Mouse (Mus musculus) neutrophil, adult 59 days (primary cell): ENCODE results near the gene Cdk5r2. TPM values are rescaled to one million over a fixed set of nuclear protein-coding genes. Genes with fewer than 3 reads are reported as not detected.

Experiments
- total RNA-seq, 2 experiments: library from RNA; stranded (reverse); gene quantifications; 1 replicate in 1 of 2; 2 replicates in 1 of 2; pipeline ENCODE4 v1.2.4; 2023

Cdk5r2 gene
- not detected for total RNA-seq

DNA sequence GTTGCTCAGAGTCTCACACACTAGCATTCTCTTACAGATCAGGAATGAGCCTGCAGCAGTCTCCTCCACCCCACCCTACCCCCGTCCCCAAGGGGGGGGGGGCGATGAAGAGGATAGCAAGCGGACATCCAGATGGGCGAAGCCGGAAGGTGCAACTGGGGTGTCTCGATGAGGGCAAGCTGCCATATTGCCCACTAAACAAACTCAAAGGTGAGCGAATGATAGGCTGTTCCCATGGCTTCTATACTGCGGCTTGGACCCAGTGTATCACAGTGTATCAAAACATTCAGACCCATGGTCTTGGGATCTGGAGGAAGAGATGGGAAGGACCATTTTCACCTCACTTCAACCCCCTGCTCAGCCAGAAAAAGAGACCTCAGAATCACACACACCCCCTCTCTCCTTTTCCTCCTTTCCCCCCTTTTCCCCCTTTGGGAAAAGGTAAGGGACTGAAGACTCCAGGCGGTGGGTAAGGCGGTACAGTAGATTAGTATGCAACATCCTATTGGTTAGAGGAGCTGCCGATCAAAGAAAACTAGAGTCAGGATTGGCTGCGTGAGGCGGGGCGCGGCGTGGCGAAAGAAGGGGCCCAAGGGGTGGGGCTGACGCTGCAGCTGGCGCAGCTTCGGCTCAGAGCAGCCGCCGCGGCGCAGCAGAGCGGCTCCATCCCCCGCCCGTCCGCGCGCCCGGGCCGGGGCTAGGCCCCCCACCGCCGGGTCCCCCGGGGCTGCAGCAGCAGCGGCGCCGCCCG, at the start of gene Cdk5r2:
Gene Cdk5r2 (plus strand): TSS at position 629 of the 751 bp plus-strand sequence.

DNA sequence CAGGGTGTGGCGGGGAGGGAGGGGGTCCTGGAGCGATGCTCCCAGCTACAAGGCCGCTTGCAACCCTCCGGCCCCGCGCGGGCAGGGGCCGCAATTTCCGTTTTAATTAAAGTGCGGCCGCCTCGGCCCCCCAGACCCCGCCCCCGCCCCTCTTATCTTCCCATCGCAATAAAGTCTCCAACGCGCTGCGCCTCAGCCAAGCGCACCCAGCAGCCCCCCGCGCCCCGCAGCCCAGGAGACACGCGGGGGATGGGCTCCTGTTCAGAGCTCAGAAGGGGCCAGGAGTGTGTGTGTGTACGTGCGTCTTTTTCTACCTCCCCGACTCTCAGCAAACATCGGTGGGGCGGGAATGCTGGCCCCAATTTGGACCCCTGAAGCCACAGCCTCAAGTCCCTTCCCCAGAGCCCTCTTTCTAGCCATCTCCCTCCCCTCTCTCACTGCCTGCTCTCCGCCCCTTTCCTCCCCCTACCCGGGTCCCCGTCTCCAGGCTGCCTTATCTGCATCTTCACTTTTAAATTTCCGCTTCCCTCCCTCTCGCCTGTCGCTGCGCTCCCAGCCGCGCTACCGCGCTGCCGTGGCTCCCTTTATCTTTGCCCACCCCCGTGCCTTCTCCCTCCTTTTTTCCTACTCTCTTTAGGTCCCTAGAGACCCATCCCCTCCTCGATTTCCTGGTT, 30.8 kb downstream of the Cdk5r2 start, which contains the start of gene Fev:
Gene Fev (minus strand): TSS at position 51 of the 674 bp plus-strand sequence.

DNA sequence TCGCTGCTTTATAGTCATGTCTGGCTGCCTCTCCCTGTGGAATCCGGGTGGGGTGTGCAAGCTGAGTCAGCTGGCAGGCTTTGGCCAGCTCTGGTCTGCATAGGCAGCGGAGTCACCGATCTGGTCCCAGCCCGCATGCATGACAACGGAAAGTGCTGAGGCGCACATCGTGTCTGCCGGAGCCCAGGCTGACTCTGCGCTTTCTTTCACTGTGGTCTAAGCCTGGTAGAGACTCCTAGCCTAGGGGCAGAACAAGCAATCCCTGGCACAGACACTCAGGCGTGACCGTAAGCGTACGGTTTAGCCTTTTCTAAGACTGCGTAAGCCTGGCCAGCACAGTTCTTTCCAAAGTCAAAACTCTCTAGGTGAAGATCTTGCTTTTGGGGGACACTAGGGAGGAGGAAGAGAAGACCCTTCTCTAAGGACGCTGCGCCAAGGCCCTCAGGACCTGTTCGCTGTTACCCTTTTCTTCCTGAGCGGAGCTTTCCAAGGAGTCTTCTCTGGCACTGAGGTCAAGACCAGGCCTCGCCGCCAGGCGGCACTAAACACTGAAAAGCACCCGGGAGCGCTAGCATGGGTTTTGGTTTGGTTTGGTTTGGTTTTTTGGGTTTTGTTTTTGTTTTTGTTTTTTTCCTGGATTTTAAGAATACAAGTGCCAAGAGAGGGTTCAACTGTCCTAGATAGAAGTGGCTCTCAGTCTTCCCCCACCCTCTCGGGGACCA, 38.6 kb downstream of the Cdk5r2 start, which contains the start of gene Cryba2:
Gene Cryba2 (minus strand): TSS at position 10 of the 722 bp plus-strand sequence.

Other genes starting within 250 kb of the Cdk5r2 start
- 10 to 100 TPM; 13.5 to 18.1 TPM for gene Ttll4, start 193.2 kb upstream of the Cdk5r2 start, total RNA-seq
- 10 to 100 TPM; 29.6 to 41.2 TPM for gene Cyp27a1, start 141.4 kb upstream of the Cdk5r2 start, total RNA-seq
- not detected for gene Prkag3, start 105.7 kb upstream of the Cdk5r2 start, total RNA-seq
- gene Wnt6, start 83.0 kb upstream of the Cdk5r2 start, total RNA-seq: 1 to 10 TPM; 1.5 to 1.8 TPM
- gene Wnt10a, start 63.4 kb upstream of the Cdk5r2 start, total RNA-seq: not detected
- gene Fev, start 30.5 kb downstream of the Cdk5r2 start, total RNA-seq: not detected
- gene Cryba2, start 38.2 kb downstream of the Cdk5r2 start, total RNA-seq: not detected
- gene Cfap65, start 80.7 kb downstream of the Cdk5r2 start, total RNA-seq: not detected
- gene Ihh, start 96.7 kb downstream of the Cdk5r2 start, total RNA-seq: under 1 TPM in 1 of 2 experiments, not detected in 1; 0.58 TPM